Mouse (Mus musculus): Measurements from ENCODE around the gene Slc16a4.
A peak's percentile ranks its signal among the peaks of the same experiment; 100 is the strongest.
"Not testable (repeated sequence)": the region's sequence is repeated elsewhere in the genome, so short reads cannot be mapped to it uniquely, and the experiment has no call there.

Gene Slc16a4

GRCm38 (mm10) chr3:107295672-107296360 lies 4.8 kb downstream of the Slc16a4 start:
- DNase-seq (ENCODE audit: low spot score in 2 of 2): no peak

- not testable (repeated sequence) for DNase-seq (ENCODE audit: low spot score in 2 of 2)
Observed at GRCm38 (mm10) chr3:107296917-107297316, 5.9 kb downstream of the Slc16a4 start.

GRCm38 (mm10) chr3:107317338-107317737 lies 26.3 kb downstream of the Slc16a4 start:
- no peak for DNase-seq (ENCODE audit: low spot score in 2 of 2)

GRCm38 (mm10) chr3:107321141-107321540 lies 30.1 kb downstream of the Slc16a4 start:
- no peak for DNase-seq (ENCODE audit: low spot score in 2 of 2)

GRCm38 (mm10) chr3:107321776-107322175 lies 30.7 kb downstream of the Slc16a4 start:
- DNase-seq (ENCODE audit: low spot score in 2 of 2): no peak

GRCm38 (mm10) chr3:107326442-107326841 lies 35.4 kb downstream of the Slc16a4 start:
- no peak for DNase-seq (ENCODE audit: low spot score in 2 of 2)

- no peak for DNase-seq (ENCODE audit: low spot score in 2 of 2)
Observed at GRCm38 (mm10) chr3:107330503-107331424, 39.7 kb downstream of the Slc16a4 start.

GRCm38 (mm10) chr3:107331746-107332126 lies 40.7 kb downstream of the Slc16a4 start:
- no peak for DNase-seq (ENCODE audit: low spot score in 2 of 2)

GRCm38 (mm10) chr3:107332127-107332959 lies 41.3 kb downstream of the Slc16a4 start:
- peak; percentile 16 to 25 for DNase-seq (ENCODE audit: low spot score in 2 of 2)

- DNase-seq (ENCODE audit: low spot score in 2 of 2): peak; percentile 99
Observed at GRCm38 (mm10) chr3:107332960-107333380, 41.9 kb downstream of the Slc16a4 start.

GRCm38 (mm10) chr3:107333381-107334201 lies 42.6 kb downstream of the Slc16a4 start, which contains the start of gene Rbm15:
TSS of gene Rbm15 (minus strand) at chr3:107333673.
- peak; percentile 99 for DNase-seq (ENCODE audit: low spot score in 2 of 2)

GRCm38 (mm10) chr3:107334202-107334934 lies 43.3 kb downstream of the Slc16a4 start:
- DNase-seq (ENCODE audit: low spot score in 2 of 2): no peak

GRCm38 (mm10) chr3:107343971-107344370 lies 52.9 kb downstream of the Slc16a4 start:
- no peak for DNase-seq (ENCODE audit: low spot score in 2 of 2)

- DNase-seq (ENCODE audit: low spot score in 2 of 2): no peak
Observed at GRCm38 (mm10) chr3:107345033-107345725, 54.1 kb downstream of the Slc16a4 start.

- DNase-seq (ENCODE audit: low spot score in 2 of 2): no peak
Observed at GRCm38 (mm10) chr3:107349006-107349405, 58.0 kb downstream of the Slc16a4 start.

- no peak for DNase-seq (ENCODE audit: low spot score in 2 of 2)
Observed at GRCm38 (mm10) chr3:107351706-107352105, 60.7 kb downstream of the Slc16a4 start.

- DNase-seq (ENCODE audit: low spot score in 2 of 2): no peak
Observed at GRCm38 (mm10) chr3:107355618-107356260, 64.7 kb downstream of the Slc16a4 start.

- peak; percentile 30 to 87 for DNase-seq (ENCODE audit: low spot score in 2 of 2)
Observed at GRCm38 (mm10) chr3:107356964-107357441, 66.0 kb downstream of the Slc16a4 start.

GRCm38 (mm10) chr3:107357700-107358234 lies 66.7 kb downstream of the Slc16a4 start:
- DNase-seq (ENCODE audit: low spot score in 2 of 2): no peak

Data from left cerebral cortex, adult 9 months (tissue).